Mouse (Mus musculus): Measurements from ENCODE around the gene Gm20388. TPM values are rescaled to one million over a fixed set of nuclear protein-coding genes. Genes with fewer than 3 reads are reported as not detected.

Gene Gm20388
- polyA plus RNA-seq, 1 experiment from 2014 or later = not detected

- 0 out of 2 replicates have a peak, but pooled peaks cover 4% of the 10 kb centered on the region for H3K27me3 ChIP-seq (replicated peaks)
- ATAC-seq = no peak
- no peaks in the 10 kb centered on the region for H3K36me3 ChIP-seq
- H3K4me1 ChIP-seq = peaks cover 75% of the 10 kb centered on the region
- no peak overlapping the region for H3K4me3 ChIP-seq
- no peak overlapping the region for H3K9ac ChIP-seq
- 53% methylated on average over 20 of the region's 20 CpGs for WGBS (ENCODE audit: insufficient replicate concordance)
- H3K4me2 ChIP-seq = no peak overlapping the region
- H3K9me3 ChIP-seq (replicated peaks) = no peaks in the 10 kb centered on the region
- H3K27ac ChIP-seq = peak overlapping the region; percentile 50
Observed at GRCm38 (mm10) chr8:120426622-120427385, 516.2 kb downstream of the Gm20388 start.

- H3K27ac ChIP-seq = no peak overlapping the region
- H3K36me3 ChIP-seq = no peaks in the 10 kb centered on the region
- H3K4me3 ChIP-seq = no peak overlapping the region
- 0 out of 2 replicates have a peak, but pooled peaks cover 4% of the 10 kb centered on the region for H3K27me3 ChIP-seq (replicated peaks)
- peaks cover 58% of the 10 kb centered on the region for H3K4me1 ChIP-seq
- H3K9me3 ChIP-seq (replicated peaks) = peaks cover under 1% of the 10 kb centered on the region; the same call in 1 of the 2 replicates
- no peak for ATAC-seq
- WGBS (ENCODE audit: insufficient replicate concordance) = 88% methylated on average over 5 of the region's 5 CpGs
- no peak overlapping the region for H3K4me2 ChIP-seq
- H3K9ac ChIP-seq = no peak overlapping the region
Observed at GRCm38 (mm10) chr8:120428492-120428891, 517.9 kb downstream of the Gm20388 start.

GRCm38 (mm10) chr8:120429116-120429515 lies 518.5 kb downstream of the Gm20388 start:
- peaks cover 51% of the 10 kb centered on the region for H3K4me1 ChIP-seq
- WGBS (ENCODE audit: insufficient replicate concordance) = 100% methylated on average over 1 of the region's 1 CpGs
- no peak for ATAC-seq

GRCm38 (mm10) chr8:120431042-120431441 lies 520.4 kb downstream of the Gm20388 start:
- WGBS (ENCODE audit: insufficient replicate concordance) = 84% methylated on average over 12 of the region's 12 CpGs
- Histone ChIP-seq H3K36me3 (no peaks in the 10 kb centered on the region), H3K9ac (no peak overlapping the region), H3K4me3 (no peak overlapping the region), H3K27me3 (replicated peaks) (peaks cover 20% of the 10 kb centered on the region), H3K4me1 (peaks cover 37% of the 10 kb centered on the region), H3K27ac (no peak overlapping the region), H3K4me2 (no peak overlapping the region), H3K9me3 (replicated peaks) (peaks cover 6% of the 10 kb centered on the region; the same call in 1 of the 2 replicates)
- no peak for ATAC-seq

More at GRCm38 (mm10) chr8:120429116-120429515, 518.5 kb downstream of the Gm20388 start:
- Histone ChIP-seq H3K36me3 (no peaks in the 10 kb centered on the region), H3K27ac (no peak overlapping the region), H3K4me2 (no peak overlapping the region), H3K9ac (no peak overlapping the region), H3K4me3 (no peak overlapping the region), H3K9me3 (replicated peaks) (peaks cover 6% of the 10 kb centered on the region; the same call in 1 of the 2 replicates), H3K27me3 (replicated peaks) (0 out of 2 replicates have a peak, but pooled peaks cover 4% of the 10 kb centered on the region)

GRCm38 (mm10) chr8:120432438-120432837 lies 521.8 kb downstream of the Gm20388 start:
- 56% methylated on average over 7 of the region's 7 CpGs for WGBS (ENCODE audit: insufficient replicate concordance)
- peaks cover 34% of the 10 kb centered on the region for H3K27me3 ChIP-seq (replicated peaks)
- H3K9me3 ChIP-seq (replicated peaks) = peaks cover 6% of the 10 kb centered on the region; the same call in 1 of the 2 replicates
- H3K9ac ChIP-seq = no peak overlapping the region
- H3K27ac ChIP-seq = no peak overlapping the region
- H3K4me1 ChIP-seq = peaks cover 35% of the 10 kb centered on the region
- H3K4me2 ChIP-seq = no peak overlapping the region
- H3K4me3 ChIP-seq = no peak overlapping the region
- no peak for ATAC-seq
- H3K36me3 ChIP-seq = no peaks in the 10 kb centered on the region

GRCm38 (mm10) chr8:120433143-120433542 lies 522.5 kb downstream of the Gm20388 start:
- Histone ChIP-seq H3K9me3 (replicated peaks) (peaks cover 6% of the 10 kb centered on the region; the same call in 1 of the 2 replicates), H3K27me3 (replicated peaks) (peaks cover 40% of the 10 kb centered on the region), H3K27ac (no peak overlapping the region), H3K4me2 (no peak overlapping the region), H3K4me1 (peaks cover 28% of the 10 kb centered on the region), H3K4me3 (no peak overlapping the region), H3K9ac (no peak overlapping the region), H3K36me3 (no peaks in the 10 kb centered on the region)
- 88% methylated on average over 7 of the region's 7 CpGs for WGBS (ENCODE audit: insufficient replicate concordance)
- ATAC-seq = no peak

GRCm38 (mm10) chr8:120433734-120434133 lies 523.1 kb downstream of the Gm20388 start:
- WGBS (ENCODE audit: insufficient replicate concordance) = 88% methylated on average over 1 of the region's 1 CpGs
- no peaks in the 10 kb centered on the region for H3K36me3 ChIP-seq
- no peak overlapping the region for H3K4me3 ChIP-seq
- peaks cover 22% of the 10 kb centered on the region for H3K4me1 ChIP-seq
- H3K9ac ChIP-seq = no peak overlapping the region
- H3K27me3 ChIP-seq (replicated peaks) = peaks cover 46% of the 10 kb centered on the region
- no peak for ATAC-seq
- H3K9me3 ChIP-seq (replicated peaks) = peaks cover 6% of the 10 kb centered on the region; the same call in 1 of the 2 replicates
- no peak overlapping the region for H3K4me2 ChIP-seq
- H3K27ac ChIP-seq = no peak overlapping the region

- no peak overlapping the region for H3K4me3 ChIP-seq
- no peak overlapping the region for H3K4me2 ChIP-seq
- no peaks in the 10 kb centered on the region for H3K36me3 ChIP-seq
- H3K4me1 ChIP-seq = peaks cover 24% of the 10 kb centered on the region
- H3K9me3 ChIP-seq (replicated peaks) = peaks cover 6% of the 10 kb centered on the region; the same call in 1 of the 2 replicates
- no peak overlapping the region for H3K27ac ChIP-seq
- ATAC-seq = no peak
- H3K27me3 ChIP-seq (replicated peaks) = peaks cover 67% of the 10 kb centered on the region
- H3K9ac ChIP-seq = no peak overlapping the region
- 62% methylated on average over 15 of the region's 15 CpGs for WGBS (ENCODE audit: insufficient replicate concordance)
Observed at GRCm38 (mm10) chr8:120435781-120436180, 525.1 kb downstream of the Gm20388 start.

GRCm38 (mm10) chr8:120436491-120437030 lies 525.9 kb downstream of the Gm20388 start:
- Histone ChIP-seq H3K4me2 (no peak overlapping the region), H3K27me3 (replicated peaks) (peaks cover 71% of the 10 kb centered on the region), H3K9ac (no peak overlapping the region), H3K4me1 (peaks cover 32% of the 10 kb centered on the region), H3K4me3 (no peak overlapping the region), H3K9me3 (replicated peaks) (peaks cover 6% of the 10 kb centered on the region; the same call in 1 of the 2 replicates), H3K36me3 (no peaks in the 10 kb centered on the region), H3K27ac (no peak overlapping the region)
- no peak for ATAC-seq
- 43% methylated on average over 5 of the region's 5 CpGs for WGBS (ENCODE audit: insufficient replicate concordance)

GRCm38 (mm10) chr8:120437207-120437606 lies 526.6 kb downstream of the Gm20388 start:
- no peak for ATAC-seq
- Histone ChIP-seq H3K9ac (no peak overlapping the region), H3K4me2 (no peak overlapping the region), H3K36me3 (no peaks in the 10 kb centered on the region), H3K4me1 (peaks cover 37% of the 10 kb centered on the region), H3K9me3 (replicated peaks) (peaks cover 6% of the 10 kb centered on the region; the same call in 1 of the 2 replicates), H3K27me3 (replicated peaks) (peaks cover 77% of the 10 kb centered on the region), H3K27ac (no peak overlapping the region), H3K4me3 (no peak overlapping the region)
- 77% methylated on average over 1 of the region's 1 CpGs for WGBS (ENCODE audit: insufficient replicate concordance)

GRCm38 (mm10) chr8:120437666-120438395 lies 527.2 kb downstream of the Gm20388 start:
- Histone ChIP-seq H3K27ac (no peak overlapping the region), H3K4me1 (peaks cover 44% of the 10 kb centered on the region), H3K36me3 (no peaks in the 10 kb centered on the region), H3K4me2 (no peak overlapping the region), H3K27me3 (replicated peaks) (peaks cover 78% of the 10 kb centered on the region), H3K4me3 (no peak overlapping the region), H3K9me3 (replicated peaks) (peaks cover 6% of the 10 kb centered on the region; the same call in 1 of the 2 replicates), H3K9ac (no peak overlapping the region)
- no peak for ATAC-seq
- WGBS (ENCODE audit: insufficient replicate concordance) = 80% methylated on average over 21 of the region's 21 CpGs

Data from liver, embryonic 12.5 days (tissue).